Mouse (Mus musculus): ENCODE data around the gene Col24a1.

The Col24a1 gene

DNA sequence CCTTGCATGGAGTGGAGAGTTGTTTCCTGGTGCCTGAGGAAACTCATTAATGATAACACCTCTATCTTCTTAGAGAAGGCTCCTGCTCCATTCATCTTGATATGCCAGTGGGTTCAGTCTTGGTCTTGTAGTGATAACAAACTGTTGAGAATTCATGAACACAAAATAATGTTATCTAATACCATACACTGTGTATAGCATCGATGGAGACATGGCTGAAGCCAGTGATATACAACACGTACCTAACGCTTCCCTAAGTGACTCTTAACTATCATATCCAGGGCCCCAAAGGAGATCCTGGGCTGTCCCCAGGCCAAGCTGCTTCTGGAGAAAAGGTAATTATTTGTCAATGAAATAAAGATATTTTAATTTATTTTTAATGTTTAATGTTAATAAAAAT lies 33.1 kb downstream of the Col24a1 start:
- no peak for TF ChIP-seq GATA4 (IDR thresholded peaks at IDR 0.05; ENCODE audit: insufficient replicate concordance, low read length)

DNA sequence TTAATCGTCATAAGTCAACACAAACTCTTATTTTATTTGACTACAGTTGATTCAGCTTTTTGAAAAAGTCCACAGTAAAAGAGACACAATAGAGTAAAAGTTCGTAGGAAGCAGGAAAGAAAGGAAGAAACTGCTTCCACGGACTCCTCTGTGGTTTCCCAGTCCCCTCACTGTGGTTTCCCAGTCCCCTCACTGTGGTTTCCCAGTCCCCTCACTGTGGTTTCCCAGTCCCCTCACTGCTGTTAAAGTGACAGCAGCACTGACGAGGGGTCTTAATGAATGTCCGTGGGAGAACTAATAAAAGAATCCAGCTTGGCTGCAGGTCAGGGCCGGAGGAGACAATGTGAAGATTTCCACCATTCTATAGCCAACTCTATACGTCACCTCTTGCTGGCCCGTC lies 39.4 kb downstream of the Col24a1 start:
- no peak for TF ChIP-seq GATA4 (IDR thresholded peaks at IDR 0.05; ENCODE audit: insufficient replicate concordance, low read length)

DNA sequence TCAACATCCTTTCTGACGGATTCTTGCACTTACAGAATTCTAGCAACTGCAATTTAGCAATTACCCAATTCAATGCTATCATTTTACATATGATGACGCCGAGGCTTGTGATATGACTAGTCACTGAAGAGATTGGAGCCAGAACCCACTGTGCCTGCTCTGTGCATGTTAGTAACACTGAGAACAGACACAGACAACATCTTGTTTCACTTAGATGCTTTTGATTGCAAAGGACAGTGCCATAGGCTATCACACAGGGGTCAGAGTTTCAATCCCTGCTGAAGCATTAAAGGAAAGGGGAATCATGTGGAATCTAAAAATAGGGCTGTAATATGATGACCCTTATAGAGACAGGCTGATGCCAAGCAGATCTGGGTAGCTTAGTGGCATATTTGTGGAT lies 41.8 kb downstream of the Col24a1 start:
- no peak for TF ChIP-seq GATA4 (IDR thresholded peaks at IDR 0.05; ENCODE audit: insufficient replicate concordance, low read length)

DNA sequence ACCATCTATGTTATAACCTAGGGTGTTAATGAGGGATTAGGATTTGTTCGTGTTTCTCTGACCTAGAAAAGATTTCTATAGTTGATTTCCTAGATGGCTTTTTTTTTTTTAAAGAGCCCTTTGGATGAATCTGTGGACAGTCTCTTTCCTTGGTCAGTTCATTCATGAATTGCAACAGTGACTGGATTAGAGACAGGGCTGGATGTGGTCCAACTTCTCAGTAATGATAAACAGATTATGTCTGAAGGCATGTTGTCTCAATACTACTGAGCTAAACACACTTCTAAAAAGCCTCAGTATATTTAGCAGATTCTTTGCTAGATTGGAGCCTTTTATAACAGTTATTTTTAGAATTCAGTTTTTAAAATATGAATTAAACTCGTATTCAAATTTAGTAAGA lies 44.9 kb downstream of the Col24a1 start:
- no peak for TF ChIP-seq GATA4 (IDR thresholded peaks at IDR 0.05; ENCODE audit: insufficient replicate concordance, low read length)

DNA sequence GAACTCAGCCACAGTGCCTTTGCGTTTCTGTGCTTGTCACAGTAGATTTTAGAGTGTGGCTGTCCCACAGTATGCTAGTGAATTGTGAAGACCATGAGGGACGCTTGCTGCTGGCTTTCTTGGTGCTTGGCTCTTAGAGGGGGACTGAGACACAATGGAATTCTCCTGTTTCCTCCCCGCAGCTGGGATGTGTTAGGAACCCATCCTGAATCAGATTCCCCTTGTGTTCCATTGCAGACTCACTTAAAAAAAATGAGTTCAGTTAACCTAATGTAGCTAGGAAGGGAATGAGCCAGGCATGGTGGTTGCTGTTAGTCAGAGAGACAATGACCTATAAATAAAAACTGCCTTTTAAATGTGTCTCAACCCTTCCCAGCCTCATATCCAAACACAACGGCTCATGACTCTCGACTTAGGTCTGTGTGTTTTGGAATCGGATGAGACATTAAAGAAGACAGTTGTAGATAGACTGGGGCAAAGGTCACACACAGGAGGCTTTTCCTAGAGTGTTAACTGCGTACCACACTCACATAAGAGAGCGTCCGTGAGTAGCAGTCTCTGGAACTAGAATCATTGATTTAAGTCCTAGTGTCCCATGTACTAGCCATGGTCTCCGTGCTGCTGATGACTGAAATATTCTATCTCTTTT lies 47.7 kb downstream of the Col24a1 start:
- no peak for TF ChIP-seq GATA4 (IDR thresholded peaks at IDR 0.05; ENCODE audit: insufficient replicate concordance, low read length)

DNA sequence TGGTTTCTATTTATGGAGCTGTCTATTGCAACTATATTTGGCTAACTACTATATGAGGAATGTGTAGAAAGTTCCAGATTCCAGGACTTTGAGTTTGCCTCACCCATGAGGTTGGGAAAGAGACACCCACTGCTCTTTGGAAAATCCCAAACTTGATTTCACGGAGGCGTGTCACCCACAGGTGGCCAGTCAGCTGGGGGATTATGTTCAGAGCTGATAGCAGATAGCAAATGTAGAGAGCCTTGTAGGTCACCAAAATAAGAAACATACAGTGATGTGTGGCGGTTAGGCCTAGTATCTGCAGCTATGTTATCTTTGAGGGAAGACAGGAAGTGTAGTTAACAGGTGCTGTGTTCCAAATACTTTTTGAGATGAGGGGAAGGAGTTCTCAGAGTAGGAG lies 56.4 kb downstream of the Col24a1 start:
- TF ChIP-seq GATA4 (IDR thresholded peaks at IDR 0.05; ENCODE audit: insufficient replicate concordance, low read length), result no peak

DNA sequence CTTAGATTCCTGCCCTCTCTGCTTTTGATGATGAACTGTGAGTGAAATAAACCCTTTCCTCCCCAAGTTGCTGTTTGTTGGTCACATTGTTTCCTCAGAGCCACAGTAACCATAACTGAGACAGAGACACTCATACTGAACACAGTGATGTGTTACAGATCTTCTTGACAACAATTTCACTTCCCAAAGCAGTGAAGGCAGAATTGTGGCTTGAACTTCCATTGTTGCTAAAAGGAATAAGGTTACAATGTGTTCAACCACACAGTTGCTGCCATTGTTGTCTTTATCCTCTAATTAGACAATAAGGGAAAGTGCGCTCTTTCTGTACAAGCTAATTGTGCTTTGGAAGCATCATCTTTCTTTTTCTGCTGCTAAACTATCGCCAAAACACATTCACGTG lies 61.7 kb downstream of the Col24a1 start:
- TF ChIP-seq GATA4 (IDR thresholded peaks at IDR 0.05; ENCODE audit: insufficient replicate concordance, low read length), result no peak

DNA sequence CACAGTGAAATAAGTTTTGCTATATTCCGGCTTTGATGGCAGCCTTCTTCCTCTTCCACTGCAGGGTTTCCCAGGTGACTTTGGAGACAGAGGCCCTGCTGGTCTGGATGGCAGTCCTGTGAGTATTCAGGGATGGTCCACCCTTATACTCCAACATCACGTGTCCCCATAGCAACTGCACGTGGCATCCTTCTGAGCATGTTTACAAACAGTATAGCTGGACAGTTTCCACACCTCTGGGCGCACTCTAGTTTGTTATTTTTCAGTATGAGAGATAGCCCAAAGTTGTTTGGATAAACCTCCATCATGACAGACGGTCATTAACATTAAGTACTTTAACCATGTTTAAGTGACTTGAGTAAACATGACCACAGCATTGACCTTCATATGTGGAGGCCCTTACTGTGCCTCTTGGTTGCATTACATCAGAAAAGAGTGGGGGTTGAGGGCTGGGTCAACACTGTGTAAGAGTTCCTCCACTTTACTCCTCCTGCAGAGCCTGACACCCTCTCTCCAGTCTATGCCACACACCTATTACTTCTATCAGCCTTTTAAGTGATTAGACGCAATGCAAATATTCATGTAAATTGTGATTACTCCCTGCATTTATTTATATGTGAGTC lies 64.7 kb downstream of the Col24a1 start:
- no peak for TF ChIP-seq GATA4 (IDR thresholded peaks at IDR 0.05; ENCODE audit: insufficient replicate concordance, low read length)

DNA sequence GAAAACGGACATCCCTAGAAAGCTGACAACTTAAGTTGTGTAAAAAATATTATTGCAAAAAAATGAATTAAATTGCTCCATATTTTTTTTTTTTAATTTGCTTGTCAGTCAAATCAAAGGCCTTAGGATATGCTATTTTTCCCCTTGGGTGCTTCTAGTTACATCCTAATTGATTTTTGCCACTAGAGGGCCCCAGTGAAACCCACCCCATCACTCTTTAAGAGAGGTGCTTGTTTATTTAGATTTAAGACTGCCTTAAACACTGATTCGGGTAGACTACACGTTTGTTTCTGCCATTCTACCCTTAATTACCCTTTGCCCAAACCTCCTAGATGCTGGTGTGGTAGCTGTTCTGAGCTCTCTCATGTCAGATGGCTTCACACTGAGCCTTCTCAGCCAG lies 73.0 kb downstream of the Col24a1 start:
- no peak for TF ChIP-seq GATA4 (IDR thresholded peaks at IDR 0.05; ENCODE audit: insufficient replicate concordance, low read length)

DNA sequence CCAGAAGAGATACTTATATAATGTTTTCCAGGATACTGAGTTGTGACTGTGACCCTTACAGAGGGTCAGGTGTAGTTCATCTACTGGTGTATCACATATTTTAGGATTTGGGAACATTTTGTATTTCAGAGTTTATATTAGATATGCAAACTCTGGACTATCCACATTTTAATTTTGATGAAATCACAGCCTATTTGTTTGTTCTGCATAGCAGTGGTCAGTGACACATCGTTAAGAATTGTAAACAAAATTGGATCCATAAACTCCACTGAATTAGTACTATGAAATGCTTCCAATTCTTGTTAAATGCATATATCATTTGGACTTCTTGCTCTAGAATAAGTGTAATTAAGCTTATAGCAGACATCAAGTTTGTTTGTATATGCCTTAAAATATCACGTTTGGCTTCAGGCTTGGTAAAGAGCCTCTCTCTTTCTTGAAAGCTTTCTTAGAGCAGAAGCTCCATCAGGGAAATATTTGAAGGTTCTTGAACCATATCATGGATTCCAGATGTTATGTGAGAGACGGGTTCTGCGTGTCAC lies 75.0 kb downstream of the Col24a1 start:
- no peak for TF ChIP-seq GATA4 (IDR thresholded peaks at IDR 0.05; ENCODE audit: insufficient replicate concordance, low read length)

DNA sequence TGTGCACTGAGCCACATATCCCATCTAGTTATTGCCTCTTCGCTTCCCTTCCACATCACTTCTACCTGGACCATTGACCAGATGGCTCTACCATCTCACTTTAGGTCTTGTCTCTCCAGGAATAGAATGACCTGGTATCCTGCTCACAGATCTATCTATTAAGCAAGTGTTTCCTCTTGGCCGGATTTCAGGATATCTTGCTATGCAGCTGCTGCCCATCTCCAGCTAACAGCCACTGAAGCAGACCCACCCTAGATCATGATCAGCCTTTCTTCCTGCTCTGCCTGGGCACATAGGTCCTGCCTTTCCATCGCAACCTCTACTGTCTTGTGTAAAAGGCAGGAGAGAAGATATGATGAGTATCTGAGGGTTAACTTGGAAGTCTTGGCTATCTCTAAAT lies 84.0 kb downstream of the Col24a1 start:
- TF ChIP-seq GATA4 (IDR thresholded peaks at IDR 0.05; ENCODE audit: insufficient replicate concordance, low read length), result no peak

DNA sequence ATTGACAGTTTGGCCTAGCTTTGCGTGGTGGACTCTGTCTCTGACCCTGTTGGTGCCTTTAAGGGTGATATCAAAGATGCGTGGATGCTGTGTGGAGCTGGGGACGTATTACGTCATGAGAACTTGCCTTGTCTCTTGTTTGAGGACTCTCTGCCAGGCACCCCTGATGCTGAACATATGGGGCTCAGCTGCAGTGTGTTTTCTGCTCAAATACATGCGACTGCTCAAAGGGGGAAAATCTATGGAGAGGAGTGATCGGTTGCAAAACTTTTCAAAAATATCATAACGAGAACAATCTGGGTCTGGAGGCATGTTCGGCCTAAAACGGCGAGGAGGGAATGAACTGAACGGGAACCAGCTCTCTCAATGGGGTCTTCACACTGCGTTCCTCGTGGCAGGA lies 90.8 kb downstream of the Col24a1 start:
- TF ChIP-seq GATA4 (IDR thresholded peaks at IDR 0.05; ENCODE audit: insufficient replicate concordance, low read length), result no peak

DNA sequence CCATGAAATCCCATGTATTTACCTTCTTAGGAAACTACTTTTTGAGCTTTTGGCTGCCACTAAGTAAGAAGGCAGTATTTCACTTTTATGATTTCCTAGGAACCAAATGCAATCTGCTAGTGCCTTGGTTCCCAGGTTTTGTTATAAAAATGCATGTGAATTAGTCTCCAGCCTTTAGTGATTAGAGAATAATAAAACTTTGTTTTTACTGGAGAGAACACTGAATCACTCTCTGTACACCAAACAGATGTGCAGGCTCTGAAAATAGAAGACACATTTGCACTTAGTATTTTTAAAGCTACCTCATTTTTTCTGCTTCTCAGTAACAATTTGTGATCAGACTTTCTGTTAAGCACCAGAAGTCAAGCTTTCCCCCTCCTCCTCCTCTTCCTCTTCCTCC lies 94.2 kb downstream of the Col24a1 start:
- no peak for TF ChIP-seq GATA4 (IDR thresholded peaks at IDR 0.05; ENCODE audit: insufficient replicate concordance, low read length)

DNA sequence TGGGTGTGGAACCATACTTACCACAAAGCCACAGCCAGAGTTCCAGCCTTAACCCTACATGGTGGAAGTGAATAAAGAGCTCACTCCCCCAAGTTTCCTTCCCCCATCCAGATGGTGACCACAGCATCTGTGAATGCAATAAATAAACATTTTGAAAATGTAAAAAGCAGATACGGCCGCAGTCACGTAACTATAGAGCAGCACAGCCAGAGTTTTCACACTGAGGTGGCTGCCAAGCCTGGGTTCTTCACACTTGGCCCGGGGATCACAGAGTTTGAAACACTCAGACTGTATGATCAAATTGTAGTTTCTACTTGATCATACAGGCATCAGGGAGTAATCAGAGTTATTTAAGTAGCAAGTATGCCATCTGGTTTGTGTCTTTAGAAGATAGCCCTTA lies 98.4 kb downstream of the Col24a1 start:
- TF ChIP-seq GATA4 (IDR thresholded peaks at IDR 0.05; ENCODE audit: insufficient replicate concordance, low read length), result no peak

DNA sequence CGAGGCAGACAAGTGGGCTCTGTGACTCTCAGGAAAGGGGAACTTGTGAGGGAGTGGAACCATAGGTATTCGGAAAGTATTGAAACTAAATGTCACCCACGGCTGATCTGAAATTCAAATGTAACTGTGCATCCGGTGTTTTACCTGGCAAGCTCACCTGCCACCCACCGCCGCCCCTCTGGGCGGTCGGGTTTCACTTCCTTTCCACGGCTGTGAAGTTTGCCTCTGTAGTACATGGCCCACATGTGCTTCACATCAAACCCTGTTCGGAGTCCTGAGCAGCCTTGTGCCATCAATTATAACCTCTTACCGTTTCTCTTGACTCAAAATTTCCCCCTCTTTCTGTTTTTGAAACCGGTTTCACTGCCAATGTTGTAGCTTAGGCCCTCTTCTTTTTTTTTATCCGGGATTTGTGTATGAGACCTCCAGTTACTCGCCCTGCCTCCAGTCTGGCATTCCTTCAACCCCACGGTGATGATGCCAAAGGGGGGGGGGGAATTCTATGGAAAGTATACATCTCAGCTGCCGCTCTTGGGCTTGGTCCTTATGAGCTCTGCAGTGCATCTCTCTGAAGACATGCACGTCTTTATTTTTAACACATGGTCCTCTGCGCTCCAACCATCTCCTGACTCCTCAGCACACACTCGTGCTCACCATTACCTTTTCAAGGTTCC lies 99.9 kb downstream of the Col24a1 start:
- no peak for TF ChIP-seq GATA4 (IDR thresholded peaks at IDR 0.05; ENCODE audit: insufficient replicate concordance, low read length)

DNA sequence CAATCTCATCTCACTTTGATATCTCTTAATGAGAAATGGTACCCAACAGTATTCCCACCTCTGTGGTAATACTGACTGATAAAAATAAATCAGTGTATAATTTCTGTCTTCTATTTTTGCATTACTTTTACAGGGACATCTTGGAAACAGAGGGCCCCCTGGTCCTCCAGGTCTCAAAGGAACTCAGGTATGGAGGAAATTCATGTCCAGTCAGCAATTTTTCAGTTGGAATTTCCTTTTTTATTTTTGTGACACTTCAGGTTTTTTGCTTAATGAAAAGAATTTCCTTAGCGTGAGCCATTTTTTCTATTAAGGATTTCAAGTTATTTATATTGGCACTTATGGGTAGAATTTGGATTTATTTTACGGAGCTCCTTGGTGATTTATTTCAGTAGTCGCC lies 106.9 kb downstream of the Col24a1 start:
- TF ChIP-seq GATA4 (IDR thresholded peaks at IDR 0.05; ENCODE audit: insufficient replicate concordance, low read length), result no peak

Data from liver, adult (tissue).